Mouse (Mus musculus) cerebellum, adult 18-20 months (tissue): ENCODE data around the gene Anp32e.
A peak's percentile ranks its signal among the peaks of the same experiment; 100 is the strongest.
"Not testable (repeated sequence)": the region's sequence is repeated elsewhere in the genome, so short reads cannot be mapped to it uniquely, and the experiment has no call there.

Source experiments
- DNase-seq, 2 experiments: peaks; one replicate each; pipeline ENCODE4 v3.0.0; 2021

Anp32e gene

GRCm38 (mm10) chr3:95977587-95977986 lies 48.5 kb downstream of the Anp32e start:
- DNase-seq, result not testable (repeated sequence)

DNA sequence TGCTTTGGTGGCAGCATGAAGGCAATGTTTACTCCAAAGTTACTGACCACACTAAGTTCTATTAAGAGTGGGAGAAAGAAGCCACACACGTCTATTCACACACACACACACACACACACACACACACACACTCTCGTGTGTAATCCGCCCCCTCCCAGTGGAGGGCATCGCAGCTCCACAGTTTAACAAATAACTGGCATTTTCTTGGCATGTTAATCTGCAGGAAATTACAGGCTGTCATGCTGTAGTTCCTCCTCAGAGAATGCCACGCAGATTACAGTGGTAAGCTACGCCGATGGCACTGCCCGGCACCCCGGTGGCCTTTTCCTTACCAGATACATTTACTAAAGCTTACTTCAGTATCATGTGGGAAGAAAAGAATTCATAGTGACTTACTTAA lies 49.2 kb downstream of the Anp32e start:
- no peak for DNase-seq

- DNase-seq, result no peak
Observed at GRCm38 (mm10) chr3:95980276-95980970, 51.4 kb downstream of the Anp32e start.

- DNase-seq, result no peak
Observed at GRCm38 (mm10) chr3:95982129-95982528, 53.1 kb downstream of the Anp32e start.

DNA sequence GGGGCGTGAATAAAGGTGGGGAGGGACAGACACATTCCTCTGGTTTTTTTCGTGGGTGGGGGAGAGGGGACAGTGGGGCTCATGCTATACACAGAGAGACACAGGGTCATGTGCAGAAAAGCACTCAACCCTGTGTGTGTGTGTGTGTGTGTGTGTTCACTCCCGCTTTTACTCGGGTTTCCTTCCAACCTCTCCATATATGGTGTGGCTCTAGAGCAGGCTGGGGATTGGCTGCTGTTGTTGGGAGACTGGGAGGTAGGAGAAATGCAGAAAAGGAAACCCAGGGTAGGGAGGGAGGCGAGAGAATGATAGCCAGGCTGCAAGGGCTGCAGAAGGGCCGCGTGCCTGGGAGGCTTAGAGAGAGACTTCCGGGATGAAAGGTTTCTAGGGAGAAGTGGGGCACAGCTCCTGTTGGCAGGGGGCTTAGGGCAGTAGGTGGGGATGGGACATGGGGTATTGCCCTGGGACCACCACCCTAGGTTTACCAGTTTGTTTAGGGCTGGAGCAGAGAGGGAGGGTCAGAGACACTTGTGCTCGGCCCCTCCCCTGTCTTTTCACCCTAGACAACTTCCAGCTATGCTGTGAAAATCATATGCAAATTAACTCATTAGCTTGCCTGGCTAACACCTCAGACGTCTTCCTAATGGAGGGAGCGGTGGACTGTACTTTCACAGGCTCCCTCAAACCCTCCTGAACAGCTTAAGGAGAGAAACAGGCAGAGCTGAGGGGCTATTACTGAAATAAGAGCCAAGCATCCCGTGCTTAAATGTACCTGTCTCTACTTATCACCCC lies 56.4 kb downstream of the Anp32e start:
- peak; percentile 56 to 73 for DNase-seq

DNA sequence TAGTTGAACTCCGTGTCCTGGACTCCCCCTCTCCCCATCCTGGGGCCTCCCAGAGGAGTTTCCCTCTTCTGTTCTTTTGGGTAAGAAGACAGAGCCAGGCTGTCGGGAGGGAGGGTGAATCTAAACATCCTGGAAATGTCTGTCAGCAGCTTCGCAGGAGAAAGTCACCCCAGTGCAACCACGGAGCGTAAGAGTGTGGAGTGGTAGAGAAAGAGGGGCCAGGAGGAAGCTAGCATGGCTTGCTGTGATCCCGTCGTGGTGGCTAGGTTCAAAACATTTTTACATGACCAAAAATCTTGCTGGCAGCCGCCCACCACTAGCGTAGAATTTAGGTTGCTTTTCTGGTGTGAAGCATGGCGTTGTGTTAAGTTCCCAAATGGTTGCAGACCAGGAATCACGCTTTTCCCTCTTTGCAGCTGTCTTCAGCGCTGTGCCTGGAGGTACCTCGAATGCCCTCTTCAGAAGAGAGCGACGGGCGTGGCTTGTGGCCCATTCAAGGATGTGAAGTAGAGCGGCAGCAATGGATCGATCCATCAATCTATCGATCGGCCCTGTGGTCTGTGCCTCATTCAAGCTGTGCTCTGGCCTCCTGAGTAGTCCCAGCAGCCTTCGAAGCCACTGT lies 57.1 kb downstream of the Anp32e start:
- peak in 1 of 2 experiments; percentile 32 for DNase-seq

DNA sequence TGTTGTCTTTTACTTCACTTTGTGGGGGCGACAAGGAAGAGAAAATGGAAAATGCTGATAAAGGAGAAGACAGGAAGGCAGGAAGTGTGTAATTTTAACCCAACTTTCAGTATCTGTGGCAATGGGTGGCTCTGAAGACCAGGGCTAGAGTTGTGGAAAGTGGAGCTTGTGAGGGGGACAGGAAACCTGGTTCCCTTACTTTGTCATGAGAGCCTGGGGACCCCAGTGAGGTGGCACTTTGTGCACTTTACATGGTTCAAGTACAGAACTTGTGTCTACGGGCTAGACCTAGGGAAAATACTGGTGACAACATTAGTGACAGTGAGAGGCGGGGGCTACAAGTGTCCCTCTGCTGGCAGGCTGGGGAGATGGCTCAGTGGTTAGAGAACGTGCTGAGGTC lies 57.9 kb downstream of the Anp32e start:
- DNase-seq, result no peak

DNA sequence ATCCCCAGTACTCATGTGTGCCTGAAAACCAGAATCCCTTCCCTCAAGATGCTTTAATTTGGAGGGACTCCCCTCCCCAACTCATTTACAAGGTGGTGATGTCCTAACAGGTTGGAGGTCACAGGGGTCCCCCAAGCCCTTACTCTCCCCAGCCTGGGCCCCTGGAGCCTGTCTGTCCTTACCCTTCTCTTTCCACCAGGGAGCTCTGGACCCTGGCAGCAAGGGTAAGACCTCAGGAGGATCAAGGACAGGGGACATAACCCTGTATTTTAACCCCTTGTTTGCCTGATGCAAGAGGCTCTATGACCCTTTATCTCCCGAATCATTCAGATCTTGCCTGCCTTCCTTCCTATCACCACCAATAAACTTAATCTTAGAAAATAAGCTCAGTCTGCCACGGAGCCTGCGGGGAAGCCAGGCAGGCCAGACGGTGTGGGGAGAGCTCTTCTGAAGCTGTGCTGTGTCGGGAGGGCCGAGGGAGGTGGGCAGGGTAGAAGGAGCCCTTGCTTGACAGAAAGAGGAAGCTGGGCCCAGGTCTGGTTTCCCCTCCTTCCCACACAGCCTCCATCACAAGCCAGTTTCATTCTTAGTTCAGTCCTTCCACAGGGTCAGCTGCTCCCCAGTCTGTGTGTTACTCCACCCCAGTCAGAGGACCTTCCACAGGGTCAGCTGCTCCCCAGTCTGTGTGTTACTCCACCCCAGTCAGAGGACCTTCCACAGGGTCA lies 58.5 kb downstream of the Anp32e start:
- DNase-seq, result no peak

GRCm38 (mm10) chr3:95988138-95988537 lies 59.1 kb downstream of the Anp32e start:
- DNase-seq, result no peak

DNA sequence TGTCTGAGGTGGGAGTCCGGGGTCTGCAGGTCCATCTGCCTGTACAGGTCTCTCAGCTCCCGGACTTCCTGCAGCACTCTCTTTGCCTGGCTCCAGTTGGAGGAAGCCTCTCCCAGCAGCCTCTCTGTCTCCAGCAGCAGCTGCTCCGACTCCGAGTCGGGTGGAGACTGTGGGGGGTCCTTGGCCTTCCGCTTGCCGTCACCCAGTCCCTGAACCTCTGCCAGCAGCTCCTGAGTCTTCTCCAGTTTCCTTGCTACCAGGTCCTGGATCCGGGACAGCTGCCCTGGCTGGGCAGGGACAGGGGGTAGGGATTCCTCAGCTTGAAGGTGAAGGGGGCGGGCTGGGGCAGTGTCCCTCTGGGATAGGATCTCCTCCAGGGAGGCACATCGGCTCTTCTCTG lies 59.9 kb downstream of the Anp32e start:
- DNase-seq, result peak; percentile 74 to 76

DNA sequence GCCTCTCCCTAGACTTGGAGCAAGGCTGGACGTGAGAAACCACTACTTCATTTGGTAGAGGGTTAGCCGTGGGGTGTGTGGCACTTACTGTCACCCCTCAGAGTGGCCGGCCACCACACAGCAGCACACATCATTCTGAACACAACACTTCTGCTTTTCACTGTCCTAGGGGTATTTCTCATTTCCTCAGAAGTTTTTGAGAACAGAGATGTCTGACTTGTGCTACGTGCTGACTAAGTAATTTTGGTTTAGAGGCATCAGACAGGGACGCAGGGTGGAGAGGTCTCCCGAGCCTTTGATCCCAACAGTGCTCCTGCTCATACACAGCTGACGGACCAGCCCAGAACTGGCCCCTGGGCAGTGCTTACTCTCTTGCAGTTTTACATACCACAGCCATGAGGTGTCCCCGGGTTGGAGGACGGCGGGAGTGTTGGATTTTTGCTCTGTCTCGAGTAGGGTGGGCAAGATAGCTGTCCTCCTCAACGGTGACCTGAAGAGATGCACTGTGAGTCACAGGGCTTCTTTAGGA lies 61.4 kb downstream of the Anp32e start:
- no peak for DNase-seq

DNA sequence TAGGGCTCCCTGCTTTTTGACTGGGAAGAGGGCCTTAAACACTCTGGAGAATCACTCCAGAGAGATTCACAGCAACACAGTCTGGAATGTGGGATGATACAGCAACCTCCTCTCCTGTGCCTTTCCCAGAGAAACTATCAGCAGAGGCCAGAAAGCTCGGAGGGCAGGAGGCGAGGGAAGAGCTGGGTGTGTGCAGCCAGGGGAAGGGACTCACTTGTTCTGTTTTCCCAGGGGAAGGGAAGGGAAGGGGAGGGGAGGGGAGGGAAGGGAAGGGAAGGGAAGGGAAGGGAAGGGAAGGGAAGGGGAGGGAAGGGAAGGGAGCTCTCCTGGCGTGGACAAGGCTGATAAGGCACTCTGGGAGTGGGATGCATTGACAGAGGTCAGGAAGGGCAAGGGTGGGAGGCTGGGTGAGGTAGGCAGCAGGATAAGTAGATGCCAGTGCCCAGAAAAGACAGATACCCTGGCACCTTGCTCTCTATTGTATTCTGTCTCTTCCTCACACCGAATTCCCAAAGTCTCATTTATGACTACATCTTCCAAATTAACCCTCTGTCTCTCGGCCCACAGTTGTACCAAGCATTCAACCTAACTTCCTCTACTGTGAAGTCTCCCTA lies 64.1 kb downstream of the Anp32e start:
- peak; percentile 37 to 44 for DNase-seq

GRCm38 (mm10) chr3:95993881-95994280 lies 64.8 kb downstream of the Anp32e start:
- peak; percentile 77 for DNase-seq

GRCm38 (mm10) chr3:95994381-95994846 lies 65.4 kb downstream of the Anp32e start:
- DNase-seq, result peak in 1 of 2 experiments; percentile 57

- DNase-seq, result peak; percentile 48 to 70
Observed at GRCm38 (mm10) chr3:95994975-95995801, 66.1 kb downstream of the Anp32e start.

GRCm38 (mm10) chr3:95995802-95996428 lies 66.9 kb downstream of the Anp32e start, which contains the start of gene Plekho1:
Gene Plekho1 (minus strand): TSS chr3:95996001.
- peak; percentile 69 to 86 for DNase-seq

- DNase-seq, result peak in 1 of 2 experiments; percentile 36
Observed at GRCm38 (mm10) chr3:95996451-95997073, 67.5 kb downstream of the Anp32e start.
